Mouse (Mus musculus): ENCODE data around the gene Olfr543. TPM values are rescaled to one million over a fixed set of nuclear protein-coding genes. Genes with fewer than 3 reads are reported as not detected.
A peak's percentile ranks its signal among the peaks of the same experiment; 100 is the strongest.
"Not testable (repeated sequence)": the region's sequence is repeated elsewhere in the genome, so short reads cannot be mapped to it uniquely, and the experiment has no call there.

Olfr543 gene
- not detected for total RNA-seq (2021)
- long read RNA-seq, experiment 1, result 0 reads
- long read RNA-seq, experiment 2, result 0 reads

DNA sequence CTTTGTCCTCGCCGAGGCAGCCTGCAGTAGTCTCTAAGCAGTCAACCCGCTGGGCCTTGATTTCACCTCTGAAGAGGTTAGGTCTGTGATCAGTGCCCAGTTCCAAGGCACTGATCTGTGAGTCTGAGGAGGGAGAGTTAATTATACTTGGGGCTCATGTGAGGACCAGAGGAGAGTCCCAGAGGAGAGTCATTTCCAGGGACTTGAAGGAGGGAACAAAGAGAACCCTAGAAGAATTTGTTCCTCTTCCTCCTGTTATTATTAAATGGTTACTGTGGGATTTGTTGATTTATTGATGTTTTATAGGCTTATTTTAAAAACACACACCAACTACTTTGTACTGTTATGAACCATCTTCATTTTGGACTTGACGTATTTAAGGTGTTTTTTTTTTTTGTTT lies at the start of gene Olfr543:
Olfr543 (minus strand) TSS at position 101 of the 400 bp plus-strand sequence.
- no peak for DNase-seq

DNA sequence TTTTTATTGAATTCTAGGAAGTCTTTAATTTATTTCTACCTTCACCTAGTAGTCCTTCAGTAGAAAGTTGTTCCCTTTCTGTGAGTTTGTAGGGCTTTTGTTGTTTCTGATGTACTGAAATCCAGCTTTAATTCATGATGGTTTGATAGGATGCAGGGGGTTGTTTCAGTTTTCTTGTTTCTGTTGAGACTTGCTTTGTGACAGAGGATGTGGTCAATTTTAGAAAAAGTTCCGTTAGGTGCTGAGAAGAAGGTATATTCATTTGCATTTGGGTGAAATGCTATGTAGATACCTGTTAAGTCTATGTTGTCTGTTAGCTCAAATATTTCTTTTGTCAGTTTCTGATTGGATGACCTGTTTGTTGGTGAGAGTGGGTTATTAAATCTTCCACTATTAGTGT lies 47.6 kb upstream of the Olfr543 start:
- no peak for DNase-seq

DNA sequence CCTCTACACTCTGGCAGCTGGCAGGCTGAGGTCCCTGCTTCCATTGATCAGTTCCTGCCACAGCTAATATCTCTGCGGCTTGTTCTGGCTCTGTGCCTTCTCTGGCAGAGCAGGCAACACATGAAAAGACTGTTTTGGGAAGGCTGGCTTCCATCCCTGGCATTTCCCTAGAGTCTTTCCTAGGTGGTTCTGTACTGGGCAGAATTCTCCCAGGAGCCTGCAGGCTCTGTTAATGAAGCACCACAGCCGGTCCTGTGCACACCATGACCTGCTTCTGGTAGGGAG lies 35.5 kb upstream of the Olfr543 start:
- DNase-seq, result no peak

DNA sequence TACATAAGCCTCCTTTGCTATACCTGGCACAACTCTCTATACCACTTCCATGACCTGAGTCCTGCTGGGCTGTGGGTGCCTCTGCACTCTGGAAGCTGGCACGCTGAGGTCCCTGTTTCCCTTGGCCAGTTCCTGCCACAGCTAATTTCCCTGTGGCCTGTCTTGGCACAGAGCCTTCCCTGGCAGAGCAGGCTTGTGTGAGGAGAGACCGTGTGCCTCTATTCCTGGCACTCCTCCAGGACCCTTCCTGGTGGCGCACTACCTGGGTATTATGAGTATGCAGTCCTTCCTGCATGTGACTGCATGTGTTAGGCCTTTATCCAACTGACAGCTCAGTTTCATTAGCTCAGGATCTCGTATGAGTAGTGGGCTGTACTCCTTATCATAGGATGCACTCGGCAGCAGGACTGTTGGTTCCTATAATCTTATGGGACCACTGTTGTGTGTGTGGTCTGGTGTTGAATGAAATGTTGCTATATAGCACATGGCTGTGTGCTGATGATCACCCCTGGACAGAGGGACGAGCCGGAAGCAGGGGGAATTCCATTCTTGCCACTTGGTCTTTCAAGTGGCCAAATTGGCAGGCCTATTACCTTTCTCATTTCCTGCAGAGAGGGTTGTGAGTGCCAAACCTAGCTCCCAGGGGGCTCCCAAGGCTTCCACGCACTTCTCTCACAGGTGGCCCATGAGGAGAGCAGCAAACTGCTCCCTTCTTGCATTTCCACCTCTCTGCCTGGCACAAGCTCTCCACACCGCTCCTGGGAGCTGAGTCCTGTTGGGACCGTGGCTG lies 35.0 kb upstream of the Olfr543 start:
- DNase-seq, result peak; percentile 72

- DNase-seq, result no peak
These were observed 32.7 kb upstream of the Olfr543 start for GRCm38 (mm10) chr7:102514144-102514543.

DNA sequence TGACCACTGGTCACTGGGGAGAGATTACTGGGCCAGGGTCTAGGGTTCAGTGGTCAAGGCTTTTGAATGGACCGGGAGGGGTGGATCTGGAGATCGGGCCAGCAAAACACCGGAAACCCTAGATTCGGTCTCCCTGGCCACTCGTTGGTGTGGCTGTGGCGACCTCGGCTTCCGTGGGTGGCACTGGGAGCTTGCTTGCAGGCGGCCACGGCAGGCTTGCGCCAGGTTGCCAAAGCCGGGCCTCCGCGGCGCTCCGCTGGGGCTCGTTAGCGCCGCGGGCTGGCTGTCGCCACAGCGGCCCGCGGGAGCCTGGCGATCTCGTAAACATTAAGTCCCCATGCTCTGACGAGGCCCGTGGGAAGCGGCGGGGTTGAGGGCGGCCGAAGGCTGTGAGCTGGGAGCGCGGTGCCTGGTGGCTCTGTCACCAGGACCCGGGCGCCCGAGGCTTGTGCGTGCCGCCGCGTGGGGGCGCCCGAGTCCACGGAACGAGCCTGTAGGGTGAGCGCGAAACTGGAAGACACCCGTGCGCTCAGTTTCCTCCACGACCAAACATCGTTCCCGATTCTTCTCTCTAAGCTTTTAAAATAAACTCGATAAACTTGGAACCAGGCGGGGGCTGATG lies 31.4 kb upstream of the Olfr543 start:
- peak; percentile 96 for DNase-seq

DNA sequence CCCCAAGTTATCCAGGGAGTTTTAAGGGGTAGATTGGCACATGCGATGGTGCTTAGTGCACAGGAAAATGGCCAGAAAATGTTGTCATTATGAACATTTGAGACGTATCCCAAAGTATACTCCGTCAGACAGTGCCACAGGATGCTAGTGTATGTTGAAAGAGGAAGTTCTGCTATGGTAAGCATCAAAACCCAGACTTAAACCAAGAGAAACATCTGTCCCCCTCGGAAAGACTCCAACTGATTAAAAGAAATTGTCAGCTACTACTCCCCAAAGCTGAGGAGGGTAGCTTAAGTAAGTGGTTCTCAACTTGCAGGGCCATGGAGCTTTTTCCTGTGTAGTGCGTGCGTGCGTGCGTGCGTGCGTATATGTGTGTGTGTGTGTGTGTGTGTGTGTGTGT lies 30.4 kb upstream of the Olfr543 start:
- DNase-seq, result no peak

- no peak for DNase-seq
These were observed 28.2 kb upstream of the Olfr543 start for GRCm38 (mm10) chr7:102509726-102510125.

GRCm38 (mm10) chr7:102508666-102509065 lies 27.2 kb upstream of the Olfr543 start:
- no peak for DNase-seq

DNA sequence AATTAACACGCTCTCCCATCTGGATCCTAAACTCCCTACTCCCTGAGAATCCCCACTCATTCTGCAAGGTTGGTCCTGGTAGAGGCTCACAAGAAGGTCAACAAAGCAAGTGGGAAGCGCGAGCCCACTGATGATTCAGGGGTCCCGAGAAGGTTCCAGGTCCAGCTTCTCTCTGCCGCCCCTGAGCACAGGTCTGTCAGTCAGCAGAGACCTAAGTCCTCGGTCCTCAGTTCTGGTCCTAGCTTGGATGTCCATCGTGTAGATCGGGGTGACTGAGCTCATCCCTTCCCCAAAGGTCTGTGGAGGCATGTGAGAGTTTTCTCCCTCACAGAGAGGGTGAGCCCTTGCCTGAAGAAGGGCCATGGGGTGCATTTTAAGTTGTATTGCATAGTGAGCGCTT lies 26.6 kb upstream of the Olfr543 start:
- no peak for DNase-seq

DNA sequence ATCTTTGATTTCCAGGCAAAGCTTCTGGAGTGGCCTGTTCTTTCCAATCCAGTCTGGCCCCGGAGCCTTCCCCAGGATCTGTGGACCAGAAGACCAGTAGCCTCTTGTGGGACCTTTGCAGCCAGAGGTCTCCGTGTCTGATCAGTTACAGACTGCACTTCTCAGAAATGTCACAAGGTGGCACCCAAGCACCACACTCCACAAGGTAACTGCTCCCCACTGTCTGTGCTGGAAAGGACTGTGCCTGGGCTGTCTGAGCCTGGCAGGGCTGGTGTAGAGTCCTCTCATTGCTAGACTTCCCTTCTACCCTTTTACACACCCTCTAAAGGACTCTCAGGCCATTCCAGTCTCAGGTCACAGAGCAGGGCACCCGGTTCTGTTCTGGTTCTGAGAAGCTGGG lies 25.4 kb upstream of the Olfr543 start:
- peak; percentile 84 for DNase-seq

GRCm38 (mm10) chr7:102501986-102502385 lies 20.5 kb upstream of the Olfr543 start:
- no peak for DNase-seq

DNA sequence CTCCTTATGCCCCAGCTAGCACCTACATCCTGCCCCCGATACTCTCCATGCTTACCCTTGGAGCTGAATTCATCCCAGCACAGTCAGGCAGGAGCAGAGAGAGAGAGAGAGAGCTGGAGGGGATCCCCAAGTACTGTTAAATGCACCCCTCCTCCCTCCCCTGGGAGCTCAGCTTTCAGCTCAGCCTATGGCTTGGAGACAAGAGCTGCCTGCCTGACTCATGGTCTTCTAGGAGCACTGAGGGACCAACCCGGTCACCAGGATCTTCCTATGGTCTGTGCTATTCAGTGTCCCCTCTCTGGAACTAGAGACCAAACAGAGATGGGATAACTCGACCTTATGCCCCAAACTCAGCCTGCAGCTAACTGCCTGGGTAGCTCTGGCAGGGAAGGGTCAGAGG lies 18.0 kb upstream of the Olfr543 start, which contains the start of gene Olfr545:
Olfr545 (minus strand) TSS at position 101 of the 400 bp plus-strand sequence.
- DNase-seq, result no peak

- DNase-seq, result not testable (repeated sequence)
These were observed 12.9 kb upstream of the Olfr543 start for GRCm38 (mm10) chr7:102494416-102494815.

DNA sequence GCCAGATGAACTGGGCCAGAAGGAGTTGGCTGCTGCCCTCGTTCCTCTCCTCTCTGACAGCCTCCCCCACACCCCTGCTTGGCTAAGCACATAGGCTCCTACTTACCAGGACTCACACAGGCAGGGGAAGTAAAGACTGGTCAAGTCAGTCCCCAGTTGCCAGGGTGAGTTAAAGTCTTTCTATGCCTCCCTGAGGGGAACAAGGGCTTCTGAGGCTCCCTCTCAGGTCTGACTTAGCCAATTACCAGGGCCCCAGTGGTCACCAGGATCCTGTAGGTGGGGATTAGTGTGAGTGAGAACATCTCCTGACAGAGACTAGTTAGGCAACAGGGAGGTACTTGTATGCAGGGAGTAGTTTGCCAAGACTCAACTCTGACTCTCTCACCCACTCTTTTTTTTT lies 6.7 kb upstream of the Olfr543 start, which contains the start of gene Olfr544:
Olfr544 (minus strand) TSS at position 153 of the 400 bp plus-strand sequence.
- DNase-seq, result no peak

DNA sequence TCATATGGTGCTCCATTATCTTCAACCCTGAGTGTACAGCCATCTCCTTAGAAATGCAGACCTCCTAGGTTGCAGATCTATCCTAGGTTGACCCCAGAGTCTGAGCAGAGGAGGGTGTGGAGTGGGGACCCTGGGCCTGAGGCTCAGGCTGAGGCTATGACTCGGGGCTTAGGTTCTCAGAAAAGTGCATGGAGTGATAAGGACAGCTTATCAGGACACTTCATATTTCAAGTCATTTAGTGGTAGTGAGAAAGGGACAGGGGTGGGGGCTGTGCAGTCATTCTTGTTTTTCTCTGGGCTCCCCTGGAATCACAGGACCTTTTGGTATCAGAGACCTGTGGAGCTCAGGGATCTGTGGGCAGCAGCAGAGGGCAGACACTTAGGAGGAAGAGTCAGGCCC lies 4.6 kb upstream of the Olfr543 start:
- DNase-seq, result no peak

- DNase-seq, result not testable (repeated sequence)
These were observed 3.3 kb upstream of the Olfr543 start for GRCm38 (mm10) chr7:102484766-102485165.

DNA sequence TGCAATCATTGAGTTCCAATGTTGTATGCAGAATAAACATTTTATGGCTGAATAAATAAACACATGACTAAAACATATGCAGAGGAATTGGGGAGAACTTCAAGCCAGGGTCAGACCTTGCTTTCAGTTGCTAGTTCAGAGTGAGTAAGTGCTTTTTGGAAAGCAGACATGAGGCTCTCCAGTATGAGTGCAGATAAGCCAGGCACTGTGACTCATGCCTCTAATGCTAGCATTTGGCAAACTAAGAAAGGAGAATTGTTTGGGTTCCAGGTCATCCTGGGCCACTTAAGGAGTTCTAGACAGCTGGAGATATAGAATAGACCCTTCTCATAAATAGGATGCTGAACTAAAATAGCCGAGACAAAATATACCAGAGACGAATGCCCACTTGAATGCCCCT lies 2.2 kb upstream of the Olfr543 start:
- DNase-seq, result peak; percentile 18

GRCm38 (mm10) chr7:102480821-102481220 lies 658 bp downstream of the Olfr543 start:
- DNase-seq, result no peak

DNA sequence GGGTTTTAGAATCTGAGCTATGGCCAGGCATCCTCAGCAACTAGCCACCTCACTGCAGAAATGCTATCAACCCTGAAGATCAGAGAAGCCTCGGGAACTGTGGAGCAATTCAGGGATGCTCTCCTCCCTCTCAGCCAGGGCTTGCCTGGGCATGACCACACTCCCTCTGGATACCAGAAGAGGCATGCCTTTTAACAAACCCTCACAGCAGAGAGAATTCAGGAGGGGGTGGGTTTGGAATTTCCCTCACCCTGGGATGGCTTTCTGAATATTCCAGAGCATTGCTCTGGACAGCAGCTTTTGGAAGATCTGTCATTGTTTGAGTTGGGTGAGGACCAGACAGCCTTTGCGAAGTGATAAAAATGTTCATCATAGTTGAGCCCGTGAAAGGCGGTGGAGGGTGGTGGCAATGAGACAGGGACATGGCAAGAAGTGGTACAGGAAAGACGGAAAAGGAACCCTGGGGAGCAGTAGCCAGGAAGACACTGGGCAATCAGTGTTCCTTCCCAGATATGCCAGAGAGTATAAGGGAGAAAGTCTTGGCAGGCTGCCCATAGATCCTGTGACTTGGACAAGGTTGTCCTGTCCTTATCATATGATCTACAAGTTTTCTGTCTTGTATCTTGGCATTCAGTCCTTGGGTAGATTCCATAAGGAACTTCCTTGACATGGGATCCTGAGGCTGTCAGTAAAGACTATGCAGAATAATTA lies 2.0 kb downstream of the Olfr543 start:
- DNase-seq, result peak; percentile 77

DNA sequence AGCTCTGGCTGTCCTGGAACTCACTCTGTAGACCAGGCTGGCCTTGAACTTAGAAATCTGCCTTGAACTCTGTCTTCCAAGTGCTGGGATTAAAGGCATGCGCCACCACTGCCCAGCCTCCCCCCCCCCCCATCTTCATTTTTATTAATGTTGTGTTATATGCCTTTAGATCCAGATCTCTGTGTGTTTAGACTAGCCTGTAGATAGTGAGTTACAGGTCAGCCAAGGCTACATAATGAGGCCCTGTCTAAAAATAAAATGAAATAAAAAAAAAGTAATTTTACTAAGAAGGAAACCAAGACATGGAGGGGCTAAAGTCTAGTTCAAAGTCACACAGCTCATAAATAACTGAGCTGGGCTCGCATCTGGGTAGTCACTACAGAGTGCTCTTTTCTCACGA lies 2.6 kb downstream of the Olfr543 start:
- DNase-seq, result no peak

DNA sequence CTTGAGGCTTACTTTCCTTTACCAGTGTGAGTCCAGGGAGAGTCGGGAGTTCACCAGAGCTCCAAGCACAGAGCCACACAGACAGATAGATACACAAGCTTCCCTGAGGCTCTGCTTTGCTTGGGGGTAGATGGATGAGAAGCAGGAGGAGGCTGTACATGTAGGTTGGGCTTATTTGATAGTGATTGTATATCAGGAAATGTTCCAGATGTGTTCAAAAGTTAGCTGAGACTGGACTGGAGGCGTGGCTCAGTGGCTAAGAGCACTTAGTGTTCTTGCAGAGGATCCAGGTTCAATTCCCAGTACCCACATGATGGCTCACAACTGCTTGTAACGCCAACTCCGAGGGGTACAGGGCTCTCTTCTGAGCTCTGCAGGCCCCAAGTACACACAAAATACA lies 3.1 kb downstream of the Olfr543 start:
- DNase-seq, result no peak

DNA sequence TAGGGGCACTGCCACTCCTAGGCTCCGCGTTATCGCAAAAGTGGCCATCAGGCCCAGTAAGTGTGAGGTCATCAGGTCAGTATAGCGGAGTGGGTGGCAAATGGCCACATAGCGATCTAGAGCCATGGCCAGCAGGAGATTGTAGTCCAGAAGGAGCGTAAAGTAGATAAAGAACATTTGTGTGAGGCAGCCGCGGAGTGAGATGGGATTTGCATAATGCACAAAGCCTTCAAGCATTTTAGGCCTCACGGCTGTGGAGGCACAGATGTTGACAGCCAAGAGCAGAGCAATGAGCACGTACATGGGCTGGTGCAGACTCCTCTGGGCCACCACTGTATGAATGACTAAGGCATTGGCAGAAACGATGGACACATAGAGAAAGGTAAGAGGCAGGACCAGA lies 4.1 kb downstream of the Olfr543 start:
- DNase-seq, result no peak
